Mouse (Mus musculus): Measurements from ENCODE around the gene Lhb. TPM values are rescaled to one million over a fixed set of nuclear protein-coding genes. Genes with fewer than 3 reads are reported as not detected.
A peak's percentile ranks its signal among the peaks of the same experiment; 100 is the strongest.
"Not testable (repeated sequence)": the region's sequence is repeated elsewhere in the genome, so short reads cannot be mapped to it uniquely, and the experiment has no call there.

Lhb gene
- polyA plus RNA-seq, 3 experiments from 2014 or later = not detected

DNA sequence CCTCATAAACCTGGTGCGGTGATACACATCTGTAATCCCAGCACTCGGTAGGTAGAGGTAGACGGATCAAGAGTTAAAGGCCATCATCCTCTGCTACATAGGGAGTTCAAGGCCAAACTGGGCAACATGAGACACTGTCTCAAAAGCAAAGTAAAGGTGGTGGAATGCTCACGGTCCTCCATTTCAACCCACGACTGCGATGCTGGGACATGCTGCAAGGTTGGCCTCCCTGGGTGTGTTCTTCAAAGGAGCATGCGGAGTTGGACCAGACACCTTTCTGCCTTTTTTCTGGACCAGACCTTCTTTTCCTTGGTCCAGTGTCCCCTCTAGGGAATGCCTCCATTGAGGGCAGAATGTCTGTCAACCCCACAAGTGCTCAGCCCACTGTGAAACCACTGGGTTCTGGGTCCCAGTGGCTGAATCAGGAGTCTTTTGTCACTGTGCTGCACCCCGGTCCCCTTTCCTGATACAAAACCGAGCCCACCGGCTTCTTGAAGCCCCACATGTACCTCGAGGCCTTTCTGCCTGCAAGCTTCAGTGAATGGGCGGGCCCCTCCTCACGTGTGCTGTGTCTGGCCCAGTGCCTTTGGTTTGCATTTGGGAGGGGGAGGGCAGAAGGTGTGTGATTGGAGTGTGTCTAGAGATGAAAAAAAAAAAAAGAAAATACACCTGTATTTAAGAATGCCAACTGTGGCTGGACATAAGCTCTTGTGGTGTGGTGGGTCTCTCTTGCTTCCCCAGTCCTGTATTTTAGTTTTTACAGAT lies 35.5 kb downstream of the Lhb start:
- ATAC-seq = no peak

DNA sequence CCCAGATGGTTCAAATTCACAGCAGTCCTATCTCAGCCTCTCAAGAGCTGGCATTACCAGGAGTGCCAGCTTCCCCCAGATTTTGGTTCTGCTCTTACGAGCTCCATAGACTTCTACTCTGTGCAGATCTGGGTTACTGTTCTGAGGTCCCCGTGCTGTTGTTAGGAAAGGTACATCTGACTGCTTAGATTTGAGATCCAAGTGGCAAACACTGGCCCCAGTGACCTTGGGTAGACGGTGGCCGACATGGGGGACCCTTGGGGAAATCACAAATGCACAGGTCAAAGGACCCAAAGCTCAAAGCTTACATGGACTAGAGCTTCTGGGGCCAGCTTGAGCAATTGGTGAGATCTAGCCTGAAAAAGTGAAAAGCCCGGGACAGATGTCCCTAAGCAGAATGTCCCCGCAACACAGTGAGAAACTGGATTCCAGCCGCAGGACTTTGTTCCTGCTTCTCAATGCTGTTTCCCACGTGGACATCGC lies 36.1 kb downstream of the Lhb start:
- no peak for ATAC-seq

GRCm38 (mm10) chr7:45457204-45458060 lies 36.8 kb downstream of the Lhb start:
- no peak for ATAC-seq

DNA sequence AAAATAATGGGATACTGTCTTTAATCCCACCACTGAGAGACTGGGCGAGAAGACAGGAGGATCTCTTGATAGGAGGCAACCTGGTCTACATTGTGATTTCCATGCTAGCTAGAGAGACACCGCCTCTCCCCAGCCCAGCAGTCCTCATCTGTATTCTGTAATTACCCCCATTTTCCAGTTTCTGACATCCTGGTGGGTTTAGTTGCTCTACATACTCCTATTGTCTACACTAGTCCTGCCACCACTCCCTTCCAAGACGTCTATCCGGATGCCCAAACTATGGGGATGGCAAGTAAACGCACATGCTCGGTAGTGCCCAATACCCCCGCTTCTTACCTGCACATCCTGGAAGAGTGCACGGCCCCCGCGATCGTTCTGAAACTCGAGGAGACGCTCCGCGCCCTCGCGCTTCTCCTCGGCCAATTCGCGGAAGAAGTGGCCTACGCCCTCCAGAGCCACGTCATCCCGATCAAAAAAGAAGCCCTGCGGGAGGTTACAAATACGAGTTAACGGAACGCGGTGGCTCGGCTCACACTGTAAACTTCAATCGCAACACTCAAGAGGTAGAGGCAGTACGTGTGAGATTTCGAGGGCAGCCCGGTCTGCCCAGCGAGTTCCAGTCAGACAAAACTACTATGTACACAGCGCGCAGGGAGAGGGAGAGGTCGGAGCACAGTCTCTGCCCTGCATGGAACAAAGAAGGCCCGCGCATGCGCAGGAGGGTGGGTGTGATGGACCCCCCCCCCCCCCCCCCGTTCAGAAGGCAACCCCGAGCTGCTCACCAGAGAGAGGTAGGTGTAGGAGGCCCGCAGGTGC lies 38.3 kb downstream of the Lhb start:
- peak; percentile 41 for ATAC-seq

DNA sequence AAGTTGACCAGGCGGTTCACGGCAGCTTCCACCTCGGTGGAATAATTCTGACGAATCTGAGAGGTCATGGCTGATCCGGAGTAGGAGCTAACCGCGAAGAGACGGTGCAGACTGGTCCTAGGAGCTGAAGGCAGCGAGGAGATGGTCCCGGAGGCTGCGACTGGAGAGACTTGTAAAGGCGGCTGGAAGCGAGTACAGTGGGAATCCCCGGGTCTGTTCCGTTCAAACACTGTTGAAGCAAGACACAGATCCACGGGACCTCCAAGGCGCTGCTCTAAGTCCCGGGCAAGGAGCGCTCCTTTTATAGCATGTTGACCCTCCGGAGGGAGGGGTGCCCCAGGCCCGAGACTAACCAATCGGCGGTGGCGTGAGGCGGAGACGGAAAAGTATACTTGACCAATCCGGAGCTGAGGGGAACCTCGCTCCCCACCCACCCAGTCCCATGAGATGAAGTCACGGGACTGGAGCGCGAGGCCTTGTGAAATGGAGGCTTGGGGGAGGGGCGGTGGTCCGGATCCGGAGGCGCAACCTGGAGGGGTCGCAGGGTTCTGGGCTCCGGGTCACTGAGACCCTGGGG lies 39.0 kb downstream of the Lhb start, which contains the start of gene Ftl1:
TSS of gene Ftl1 (minus strand) at position 321 of the 577 bp plus-strand sequence.
- peak; percentile 85 for ATAC-seq

DNA sequence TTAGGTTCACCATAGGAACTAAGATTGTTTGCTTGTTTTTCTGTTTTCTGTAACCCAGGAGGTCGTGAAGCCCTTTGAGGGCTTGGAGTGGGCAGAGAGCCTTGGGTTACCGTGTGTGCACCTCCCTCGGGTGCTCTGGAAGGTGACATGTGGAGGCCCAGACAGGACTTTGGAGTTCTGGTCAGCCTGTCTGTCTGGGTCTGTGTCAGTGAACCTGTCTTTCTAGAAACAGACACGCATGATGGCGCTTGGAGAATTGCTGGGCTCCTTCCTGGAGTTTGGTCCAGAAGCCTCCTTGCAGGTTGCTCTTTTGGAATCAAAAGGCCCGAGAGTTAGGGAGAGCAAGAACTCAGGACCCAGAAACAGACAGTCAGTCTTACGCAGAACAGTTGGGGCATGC lies 39.8 kb downstream of the Lhb start:
- no peak for ATAC-seq

- no peak for ATAC-seq
These were observed 40.3 kb downstream of the Lhb start for GRCm38 (mm10) chr7:45460860-45461314.

DNA sequence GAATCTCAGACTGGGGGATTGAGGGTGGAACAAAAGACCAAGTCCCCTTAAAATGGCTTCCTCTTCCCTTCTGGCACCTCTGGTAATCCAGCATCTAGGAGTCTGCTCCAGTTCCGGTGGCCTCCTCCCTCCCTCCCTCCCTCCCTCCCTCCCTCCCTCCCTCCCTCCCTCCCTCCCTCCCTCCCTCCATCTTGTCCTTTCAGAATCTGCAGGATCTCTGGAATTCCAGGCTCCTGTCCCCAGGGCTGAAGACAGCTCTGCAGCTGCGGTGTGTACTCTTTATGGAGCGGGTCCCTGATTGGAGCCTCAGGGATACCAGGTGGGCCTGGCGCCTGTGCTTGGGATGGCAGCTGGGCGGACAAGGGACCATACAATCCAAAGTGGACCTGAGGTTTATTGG lies 40.7 kb downstream of the Lhb start:
- no peak for ATAC-seq

DNA sequence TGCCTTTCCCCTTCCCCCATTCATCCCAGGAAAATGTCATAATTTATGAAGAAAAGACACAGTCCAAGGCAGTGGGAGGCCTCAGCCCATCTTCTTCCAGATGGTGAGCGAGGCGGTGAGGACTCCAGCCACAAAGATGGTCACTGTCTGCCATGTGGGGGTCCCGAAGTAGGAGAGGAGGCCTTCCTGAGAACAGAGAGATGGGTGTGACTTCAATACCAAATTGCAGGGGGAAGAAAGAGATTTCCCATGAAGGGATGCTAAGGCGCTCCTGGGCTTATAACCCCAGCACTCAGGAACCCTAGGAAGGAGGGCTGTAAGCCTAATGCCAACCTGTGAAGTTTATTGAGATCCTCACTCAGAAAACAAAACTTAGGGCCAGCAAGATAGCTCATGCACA lies 41.2 kb downstream of the Lhb start:
- no peak for ATAC-seq

- no peak for ATAC-seq
These were observed 41.7 kb downstream of the Lhb start for GRCm38 (mm10) chr7:45462325-45462724.

- ATAC-seq = not testable (repeated sequence)
These were observed 42.2 kb downstream of the Lhb start for GRCm38 (mm10) chr7:45462868-45463267.

- ATAC-seq = no peak
These were observed 43.6 kb downstream of the Lhb start for GRCm38 (mm10) chr7:45463987-45464778.

- no peak for ATAC-seq
These were observed 44.5 kb downstream of the Lhb start for GRCm38 (mm10) chr7:45465112-45465511.

DNA sequence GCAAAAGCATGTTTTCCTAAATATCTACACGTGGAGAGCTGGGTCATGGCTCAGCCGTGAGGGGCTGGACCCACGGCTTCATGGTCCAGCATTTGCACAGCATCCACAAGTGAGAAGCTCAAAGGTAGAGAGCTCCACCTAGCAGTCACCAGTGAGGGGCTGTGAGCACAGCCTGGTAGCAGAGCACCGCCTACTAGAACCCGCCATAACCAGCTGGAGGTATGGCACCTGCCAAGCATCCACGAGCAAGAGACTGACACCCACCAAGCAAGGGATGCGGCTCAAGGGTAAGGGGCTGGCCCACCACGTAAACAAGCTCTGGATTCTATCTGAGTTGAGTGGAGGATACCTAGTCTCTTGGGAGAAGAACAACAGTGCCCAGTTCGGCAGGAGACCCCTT lies 44.9 kb downstream of the Lhb start:
- no peak for ATAC-seq

DNA sequence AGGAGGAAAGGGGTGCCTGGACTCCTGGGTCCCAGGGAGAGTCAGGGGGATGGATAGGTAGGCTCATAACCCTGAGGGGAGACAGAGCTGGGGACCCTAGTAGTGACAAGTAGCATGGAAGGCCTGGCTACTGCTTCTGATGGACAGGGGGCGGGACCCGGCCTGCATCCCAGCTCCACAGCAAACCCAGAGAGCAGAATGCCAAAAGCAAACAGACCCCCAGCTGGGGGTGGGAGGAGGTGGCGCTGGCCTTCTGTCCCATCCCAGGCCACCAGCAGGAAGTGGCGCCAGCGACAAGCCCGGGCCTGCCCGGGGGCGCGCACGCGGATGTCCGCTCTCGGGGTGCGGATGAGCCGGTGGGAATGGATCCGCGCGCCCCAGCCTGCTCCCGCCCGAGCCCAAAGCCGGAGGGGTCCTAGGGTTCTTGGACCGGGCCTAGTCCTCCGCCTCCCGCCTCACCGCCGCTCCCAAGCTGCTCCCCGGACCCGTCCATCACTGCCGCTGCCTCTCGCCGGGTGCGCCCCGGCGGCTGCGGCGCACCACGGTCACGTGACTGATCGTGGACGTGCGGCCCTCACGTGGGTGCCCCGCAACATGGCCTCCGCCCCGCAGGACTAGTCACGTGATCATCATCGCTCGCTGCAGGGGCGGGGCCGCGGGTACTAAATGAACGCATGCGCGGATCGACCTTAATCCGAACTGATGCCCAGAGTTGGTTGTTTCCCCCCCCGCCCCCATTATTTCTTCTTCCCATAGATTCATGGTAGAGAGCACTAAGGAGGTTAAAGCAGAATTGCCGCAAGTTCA lies 45.9 kb downstream of the Lhb start, which contains the start of gene Bax:
TSS of gene Bax (minus strand) at position 616 of the 807 bp plus-strand sequence.
- peak; percentile 81 for ATAC-seq

- ATAC-seq = no peak
These were observed 46.6 kb downstream of the Lhb start for GRCm38 (mm10) chr7:45467090-45467670.

- peak; percentile 69 for ATAC-seq
These were observed 50.2 kb downstream of the Lhb start for GRCm38 (mm10) chr7:45470869-45471268.

Data from inflammation-experienced regulatory T-cells, adult 6 months (primary cell).